Mouse (Mus musculus) cerebellum, postnatal 10 days (tissue): Measurements from ENCODE around the gene Gm10643.

ENCODE experiments used
- DNase-seq, 2 experiments: peaks; one replicate each; pipeline ENCODE4 v3.0.0; 2021; ENCODE audit warnings: mixed read lengths in 2 of 2

Gm10643 gene

GRCm38 (mm10) chr8:84065037-84065436, at the start of gene Gm10643:
Gene Gm10643 (minus strand): TSS chr8:84065137.
- DNase-seq, result no peak

DNA sequence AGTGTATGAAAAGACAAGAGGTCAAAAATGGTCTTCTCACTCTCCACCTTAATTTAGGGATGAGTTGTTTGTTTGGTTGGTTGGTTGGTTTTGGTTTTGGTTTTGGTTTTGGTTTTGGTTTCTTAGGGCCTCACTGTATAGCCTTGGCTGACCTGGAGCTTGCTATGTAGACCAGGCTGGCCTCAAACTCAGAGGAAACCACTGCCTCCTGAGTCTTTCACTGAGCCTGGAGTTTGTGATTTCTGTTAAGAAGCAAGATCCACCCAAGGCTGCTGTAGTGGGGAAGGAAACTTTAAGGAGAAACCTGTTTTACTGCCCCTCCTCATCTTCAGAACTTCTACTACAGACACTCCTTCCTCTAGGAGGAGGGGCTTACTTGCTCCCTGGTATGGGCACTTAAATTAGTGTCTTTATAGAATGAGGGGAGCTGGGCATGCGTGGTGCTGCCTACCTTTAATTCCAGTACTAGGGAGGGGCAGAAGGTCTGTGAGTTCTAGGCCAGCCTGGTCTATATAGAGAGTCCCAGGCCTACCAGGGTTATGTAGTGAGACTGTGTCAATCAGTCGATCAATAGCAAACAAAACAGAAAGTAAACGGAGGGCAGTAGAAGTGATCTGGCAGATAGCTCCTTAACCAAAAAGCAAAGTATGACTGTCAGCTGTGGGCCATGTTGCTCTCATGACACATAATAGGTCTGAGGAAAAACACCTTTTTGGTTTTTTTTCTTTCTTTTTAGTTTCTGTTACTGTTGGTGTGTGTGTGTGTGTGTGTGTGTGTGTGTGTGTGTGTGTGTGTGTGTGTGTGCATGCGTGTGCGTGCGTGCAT, 41.5 kb upstream of the Gm10643 start:
- DNase-seq, result no peak

GRCm38 (mm10) chr8:84105676-84106075, 40.7 kb upstream of the Gm10643 start:
- DNase-seq, result no peak

DNA sequence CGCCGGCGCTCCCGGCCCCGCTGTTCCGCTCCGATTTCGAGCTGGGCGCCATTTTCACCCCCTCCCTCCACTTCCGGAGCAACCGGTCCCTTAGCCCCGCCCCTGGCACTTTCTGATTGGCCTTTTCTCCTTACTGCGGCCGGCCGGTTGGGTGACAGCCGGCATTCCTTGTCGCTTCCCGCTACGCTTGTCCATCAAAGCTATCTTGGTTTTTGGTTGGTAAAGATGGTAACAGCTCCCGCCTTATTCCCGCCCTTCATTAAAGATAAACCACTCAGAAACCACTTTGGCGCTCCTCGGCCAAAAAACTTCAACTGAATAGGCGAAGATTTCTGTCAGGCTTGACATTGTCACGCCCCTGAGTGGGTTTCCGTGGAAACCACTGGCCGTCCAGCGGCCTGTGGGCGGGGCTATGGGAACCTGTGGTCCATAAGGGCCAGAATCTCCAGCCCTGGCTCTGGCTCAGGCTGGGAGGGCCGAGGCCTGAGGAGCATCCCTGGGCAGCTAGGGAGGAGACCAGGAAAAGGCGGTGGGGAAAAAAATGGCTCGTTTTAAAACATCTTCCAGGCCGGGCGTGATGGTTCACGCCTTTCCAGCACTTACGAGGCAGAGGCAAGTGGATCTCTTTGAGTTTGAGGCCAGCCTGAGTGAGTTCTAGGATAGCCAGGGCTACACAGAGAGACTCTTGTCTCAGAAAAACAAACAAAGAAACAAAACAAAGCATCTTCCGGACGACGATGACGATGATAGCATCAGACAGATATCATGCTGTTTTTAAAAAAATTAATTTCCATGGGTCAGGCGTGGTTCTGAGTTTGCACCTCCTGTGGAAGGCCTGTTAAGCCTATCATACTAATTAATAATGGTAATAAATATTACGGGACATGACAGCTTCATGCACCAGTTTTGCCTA, 40.0 kb upstream of the Gm10643 start, which contains the start of gene Dcaf15:
TSS of gene Dcaf15 (minus strand) at position 72 of the 913 bp plus-strand sequence.
- DNase-seq, result peak; percentile 100

GRCm38 (mm10) chr8:84104221-84104620, 39.3 kb upstream of the Gm10643 start:
- peak; percentile 84 to 90 for DNase-seq

GRCm38 (mm10) chr8:84103601-84104000, 38.7 kb upstream of the Gm10643 start:
- peak; percentile 80 to 82 for DNase-seq

DNA sequence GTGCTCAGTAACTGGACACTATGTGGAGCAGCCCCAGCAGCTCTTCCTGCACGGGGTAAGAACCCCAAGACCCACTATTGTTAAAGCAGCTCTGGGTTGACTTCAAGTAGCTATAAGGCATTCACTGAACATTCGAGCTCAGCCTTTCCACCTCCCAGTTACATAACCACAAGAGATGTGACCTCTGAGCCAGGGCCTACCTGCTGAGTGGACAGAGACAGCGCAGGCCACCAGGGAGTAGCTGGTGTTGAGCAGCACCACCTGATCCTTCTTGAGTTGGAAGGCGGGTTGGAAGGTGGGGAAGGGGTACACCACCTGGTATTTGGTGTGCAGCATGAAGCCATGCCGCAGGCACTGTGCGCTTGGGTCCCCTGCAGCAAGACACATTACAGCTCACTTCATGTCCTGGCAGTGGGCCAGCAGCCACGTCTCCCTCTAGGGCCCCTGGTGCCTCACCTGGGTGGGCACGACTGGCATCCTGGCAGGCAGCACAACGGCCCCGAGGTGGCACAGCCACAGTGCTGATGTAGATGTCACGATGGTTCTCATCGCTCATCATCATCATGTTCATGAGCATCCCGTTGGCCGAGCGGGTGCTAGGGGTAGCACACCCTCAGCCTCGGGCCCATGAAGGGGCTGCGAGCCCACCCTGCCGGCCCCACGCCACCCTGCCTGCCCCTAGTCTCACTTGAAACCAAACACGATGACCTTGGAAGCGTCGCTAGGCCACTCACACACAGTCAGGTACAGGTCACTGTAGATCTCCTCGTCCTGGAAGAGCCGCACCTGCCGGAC, 36.7 kb upstream of the Gm10643 start:
- DNase-seq, result no peak

GRCm38 (mm10) chr8:84098376-84098775, 33.4 kb upstream of the Gm10643 start:
- DNase-seq, result no peak

DNA sequence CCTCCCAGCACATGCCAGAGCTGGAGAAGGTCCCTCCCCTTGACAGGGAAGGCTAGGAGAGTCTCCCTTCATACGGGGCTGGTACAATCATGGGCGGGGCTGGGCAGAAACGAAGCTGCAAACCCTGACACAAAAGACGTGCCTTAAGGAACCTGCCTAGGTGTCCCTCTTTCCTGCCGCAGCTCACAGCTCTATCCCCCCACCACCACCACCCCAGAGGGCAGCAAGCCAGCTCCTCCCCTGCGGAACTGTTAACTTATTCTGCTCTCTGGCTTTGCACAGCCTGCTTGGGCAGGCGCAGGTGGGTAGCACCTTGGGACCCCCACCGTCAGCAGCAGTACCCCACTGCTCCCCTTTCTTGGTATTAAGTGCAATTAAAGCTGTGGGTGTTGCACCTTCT, 31.1 kb upstream of the Gm10643 start:
- no peak for DNase-seq

GRCm38 (mm10) chr8:84090585-84090984, 25.6 kb upstream of the Gm10643 start:
- no peak for DNase-seq

GRCm38 (mm10) chr8:84089277-84089676, 24.3 kb upstream of the Gm10643 start:
- no peak for DNase-seq

DNA sequence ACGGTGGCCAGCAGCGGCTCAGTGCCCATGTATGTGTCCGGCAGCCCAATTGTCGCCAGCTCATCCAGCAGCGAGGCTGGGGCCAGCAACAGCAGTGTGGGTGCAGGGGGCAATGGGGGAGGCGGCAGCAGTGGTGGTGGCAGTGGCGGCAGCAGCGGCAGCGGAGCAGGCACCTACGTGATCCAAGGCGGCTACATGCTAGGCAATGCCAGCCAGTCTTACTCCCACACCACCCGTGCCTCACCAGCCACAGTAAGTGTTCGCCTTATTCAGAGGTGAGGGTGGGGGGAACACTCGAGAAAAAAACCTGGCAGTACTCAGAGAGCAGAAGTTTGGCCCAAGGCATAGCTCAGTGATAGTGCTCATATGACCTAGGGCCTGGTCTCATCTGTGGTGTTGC, 22.9 kb upstream of the Gm10643 start:
- no peak for DNase-seq

GRCm38 (mm10) chr8:84087156-84087555, 22.2 kb upstream of the Gm10643 start:
- DNase-seq, result no peak

GRCm38 (mm10) chr8:84084341-84085115, 19.6 kb upstream of the Gm10643 start:
- peak; percentile 24 to 38 for DNase-seq

DNA sequence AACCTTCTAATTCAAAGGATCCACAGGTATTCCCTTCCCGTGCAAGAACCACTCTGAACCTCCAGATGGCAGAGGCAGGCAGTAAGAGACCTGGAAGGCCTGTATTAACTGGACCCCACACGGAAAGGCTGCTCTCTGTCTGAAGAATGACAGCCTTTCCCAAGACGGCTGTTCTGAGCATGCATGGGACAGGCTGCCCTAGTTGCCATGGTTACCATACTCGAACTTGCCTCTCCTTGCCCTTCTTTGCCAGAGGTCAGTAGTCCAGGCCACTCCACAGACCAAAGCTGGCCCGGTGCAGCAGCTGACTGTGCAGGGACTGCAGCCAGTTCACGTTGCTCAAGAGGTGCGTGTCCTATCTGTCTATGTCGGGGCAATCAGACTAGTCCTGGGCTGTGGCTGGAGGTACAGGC, 18.9 kb upstream of the Gm10643 start:
- peak; percentile 42 to 52 for DNase-seq

GRCm38 (mm10) chr8:84079206-84079605, 14.3 kb upstream of the Gm10643 start:
- no peak for DNase-seq

GRCm38 (mm10) chr8:84076849-84077248, 11.9 kb upstream of the Gm10643 start:
- DNase-seq, result no peak

GRCm38 (mm10) chr8:84076412-84076811, 11.5 kb upstream of the Gm10643 start:
- DNase-seq, result no peak

DNA sequence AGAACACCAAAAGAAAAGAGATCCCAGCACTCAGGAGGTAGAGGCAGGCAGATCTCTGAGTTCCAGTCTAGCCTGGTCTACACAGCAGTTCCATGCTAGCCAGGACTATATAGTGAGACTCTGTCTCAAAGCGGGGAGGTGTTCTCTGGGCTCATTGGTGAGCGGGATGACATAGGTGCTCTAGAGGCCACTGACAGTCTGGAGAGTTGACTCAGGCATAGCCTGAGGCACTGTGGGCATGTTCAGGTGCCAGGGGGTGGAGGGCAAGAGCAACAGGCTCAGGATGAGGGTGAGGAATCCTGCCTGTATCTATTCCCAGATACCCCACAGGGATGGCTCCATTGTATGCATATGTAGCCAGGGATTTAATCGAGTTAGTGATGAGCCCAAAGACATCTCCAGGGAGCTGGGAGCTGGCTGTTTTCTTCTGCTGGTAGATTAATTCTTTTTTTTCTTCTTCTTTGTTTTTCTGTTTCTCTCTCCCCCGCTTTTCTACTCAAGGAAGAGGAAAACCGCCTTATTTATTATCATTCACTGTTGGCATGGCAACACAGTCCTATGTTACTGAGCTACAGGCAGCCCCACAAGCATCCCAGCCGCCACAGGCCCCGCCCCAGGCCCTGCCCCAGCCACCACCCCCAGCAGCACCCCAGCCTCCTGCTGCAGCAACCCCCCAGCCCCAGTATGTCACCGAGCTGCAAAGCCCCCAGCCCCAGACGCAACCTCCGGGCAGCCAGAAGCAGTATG, 8.5 kb upstream of the Gm10643 start:
- no peak for DNase-seq

DNA sequence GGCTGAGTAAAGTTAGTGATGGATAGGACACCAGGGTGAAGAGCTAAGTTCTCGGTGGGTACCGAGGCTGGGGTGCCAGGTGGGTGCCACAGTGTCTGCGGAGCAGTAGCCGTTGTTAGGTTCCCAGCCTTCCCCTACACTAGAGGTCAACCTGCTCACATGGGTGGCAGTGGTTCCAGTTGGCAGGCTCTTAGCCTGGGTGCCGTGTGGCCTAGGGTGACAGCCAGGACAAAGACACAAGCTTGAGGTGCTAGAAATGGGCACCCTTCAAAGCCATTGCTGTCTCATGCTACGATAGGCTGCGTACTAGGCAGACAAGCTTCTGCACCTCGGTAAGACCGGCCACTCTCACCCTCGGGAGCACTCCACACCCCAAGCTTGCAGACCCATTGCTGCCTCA, 7.4 kb upstream of the Gm10643 start:
- no peak for DNase-seq

- DNase-seq, result no peak
Measured at GRCm38 (mm10) chr8:84071921-84072320, 7.0 kb upstream of the Gm10643 start.
